Mouse (Mus musculus): ENCODE data around the gene Atp6v0d1. TPM values are rescaled to one million over a fixed set of nuclear protein-coding genes. Genes with fewer than 3 reads are reported as not detected.

Gene Atp6v0d1
- polyA plus RNA-seq, 1 experiment from 2014 or later, result 50.2 TPM

- Histone ChIP-seq H3K27ac (ENCODE audit: low read depth) (0 out of 2 replicates have a peak overlapping the region, but pooled peaks have one; percentile 55), H3K4me2 (ENCODE audit: low read depth, low read length) (peak overlapping the region; percentile 99), H3K9me3 (ENCODE audit: low read length) (no peaks in the 10 kb centered on the region), H3K27me3 (ENCODE audit: insufficient read depth, low read length) (no peaks in the 10 kb centered on the region), H3K4me3 (ENCODE audit: low read depth, low read length) (no peak overlapping the region), H3K9ac (replicated peaks) (peak overlapping the region; percentile 82), H3K36me3 (replicated peaks; ENCODE audit: insufficient read depth, low read length) (no peaks in the 10 kb centered on the region), H3K4me1 (ENCODE audit: insufficient read depth) (0 out of 2 replicates have a peak, but pooled peaks cover 3% of the 10 kb centered on the region)
- 64% methylated on average over 17 of the region's 17 CpGs for WGBS (ENCODE audit: insufficient replicate concordance)
- DNase-seq (no peak), ATAC-seq (no peak)
- TF ChIP-seq EP300 (IDR thresholded peaks at IDR 0.05; ENCODE audit: low read depth) (no peak), CTCF (IDR thresholded peaks at IDR 0.05; ENCODE audit: low read depth) (no peak)
Observed at GRCm38 (mm10) chr8:105495350-105496302, 70.2 kb downstream of the Atp6v0d1 start.

GRCm38 (mm10) chr8:105494566-105494965 lies 71.3 kb downstream of the Atp6v0d1 start:
- WGBS (ENCODE audit: insufficient replicate concordance), result 79% methylated on average over 3 of the region's 3 CpGs
- Histone ChIP-seq H3K4me2 (ENCODE audit: low read depth, low read length) (no peak overlapping the region), H3K9ac (replicated peaks) (no peak overlapping the region), H3K4me1 (ENCODE audit: insufficient read depth) (0 out of 2 replicates have a peak, but pooled peaks cover 3% of the 10 kb centered on the region), H3K27me3 (ENCODE audit: insufficient read depth, low read length) (no peaks in the 10 kb centered on the region), H3K4me3 (ENCODE audit: low read depth, low read length) (no peak overlapping the region), H3K9me3 (ENCODE audit: low read length) (no peaks in the 10 kb centered on the region), H3K27ac (ENCODE audit: low read depth) (no peak overlapping the region), H3K36me3 (replicated peaks; ENCODE audit: insufficient read depth, low read length) (no peaks in the 10 kb centered on the region)
- DNase-seq (no peak), ATAC-seq (no peak)
- TF ChIP-seq EP300 (IDR thresholded peaks at IDR 0.05; ENCODE audit: low read depth) (no peak), CTCF (IDR thresholded peaks at IDR 0.05; ENCODE audit: low read depth) (no peak)

- Histone ChIP-seq H3K9me3 (ENCODE audit: low read length) (no peaks in the 10 kb centered on the region), H3K9ac (replicated peaks) (no peak overlapping the region), H3K27ac (ENCODE audit: low read depth) (no peak overlapping the region), H3K4me2 (ENCODE audit: low read depth, low read length) (no peak overlapping the region), H3K27me3 (ENCODE audit: insufficient read depth, low read length) (no peaks in the 10 kb centered on the region), H3K4me3 (ENCODE audit: low read depth, low read length) (no peak overlapping the region), H3K36me3 (replicated peaks; ENCODE audit: insufficient read depth, low read length) (no peaks in the 10 kb centered on the region), H3K4me1 (ENCODE audit: insufficient read depth) (0 out of 2 replicates have a peak, but pooled peaks cover 3% of the 10 kb centered on the region)
- ATAC-seq (no peak), DNase-seq (no peak)
- no peak for TF ChIP-seq EP300 (IDR thresholded peaks at IDR 0.05; ENCODE audit: low read depth)
- no peak for TF ChIP-seq CTCF (IDR thresholded peaks at IDR 0.05; ENCODE audit: low read depth)
- 62% methylated on average over 3 of the region's 3 CpGs for WGBS (ENCODE audit: insufficient replicate concordance)
Observed at GRCm38 (mm10) chr8:105493495-105493894, 72.4 kb downstream of the Atp6v0d1 start.

- WGBS (ENCODE audit: insufficient replicate concordance), result 46% methylated on average over 1 of the region's 1 CpGs
- TF ChIP-seq CTCF (IDR thresholded peaks at IDR 0.05; ENCODE audit: low read depth), result no peak
- TF ChIP-seq EP300 (IDR thresholded peaks at IDR 0.05; ENCODE audit: low read depth), result no peak
- H3K9me3 ChIP-seq (ENCODE audit: low read length), result no peaks in the 10 kb centered on the region
- H3K4me3 ChIP-seq (ENCODE audit: low read depth, low read length), result no peak overlapping the region
- H3K4me2 ChIP-seq (ENCODE audit: low read depth, low read length), result no peak overlapping the region
- ATAC-seq, result no peak
- H3K27ac ChIP-seq (ENCODE audit: low read depth), result no peak overlapping the region
- no peak overlapping the region for H3K9ac ChIP-seq (replicated peaks)
- no peaks in the 10 kb centered on the region for H3K4me1 ChIP-seq (ENCODE audit: insufficient read depth)
- no peaks in the 10 kb centered on the region for H3K36me3 ChIP-seq (replicated peaks; ENCODE audit: insufficient read depth, low read length)
- DNase-seq, result no peak
- H3K27me3 ChIP-seq (ENCODE audit: insufficient read depth, low read length), result no peaks in the 10 kb centered on the region
Observed at GRCm38 (mm10) chr8:105489281-105489680, 76.6 kb downstream of the Atp6v0d1 start.

GRCm38 (mm10) chr8:105488082-105488481 lies 77.8 kb downstream of the Atp6v0d1 start:
- H3K36me3 ChIP-seq (replicated peaks; ENCODE audit: insufficient read depth, low read length), result no peaks in the 10 kb centered on the region
- no peaks in the 10 kb centered on the region for H3K27me3 ChIP-seq (ENCODE audit: insufficient read depth, low read length)
- no peaks in the 10 kb centered on the region for H3K9me3 ChIP-seq (ENCODE audit: low read length)
- no peak for ATAC-seq
- no peak for DNase-seq
- no peak overlapping the region for H3K27ac ChIP-seq (ENCODE audit: low read depth)
- H3K4me1 ChIP-seq (ENCODE audit: insufficient read depth), result no peaks in the 10 kb centered on the region
- TF ChIP-seq EP300 (IDR thresholded peaks at IDR 0.05; ENCODE audit: low read depth) (no peak), CTCF (IDR thresholded peaks at IDR 0.05; ENCODE audit: low read depth) (no peak)
- H3K9ac ChIP-seq (replicated peaks), result no peak overlapping the region
- H3K4me2 ChIP-seq (ENCODE audit: low read depth, low read length), result no peak overlapping the region
- WGBS (ENCODE audit: insufficient replicate concordance), result 67% methylated on average over 3 of the region's 3 CpGs
- H3K4me3 ChIP-seq (ENCODE audit: low read depth, low read length), result no peak overlapping the region

GRCm38 (mm10) chr8:105484392-105484791 lies 81.5 kb downstream of the Atp6v0d1 start:
- WGBS (ENCODE audit: insufficient replicate concordance), result 68% methylated on average over 2 of the region's 2 CpGs
- H3K4me2 ChIP-seq (ENCODE audit: low read depth, low read length), result no peak overlapping the region
- no peaks in the 10 kb centered on the region for H3K9me3 ChIP-seq (ENCODE audit: low read length)
- H3K4me3 ChIP-seq (ENCODE audit: low read depth, low read length), result no peak overlapping the region
- peak; percentile 52 for DNase-seq
- no peak for ATAC-seq
- no peaks in the 10 kb centered on the region for H3K4me1 ChIP-seq (ENCODE audit: insufficient read depth)
- H3K27ac ChIP-seq (ENCODE audit: low read depth), result no peak overlapping the region
- no peaks in the 10 kb centered on the region for H3K27me3 ChIP-seq (ENCODE audit: insufficient read depth, low read length)
- peak; percentile 64 for TF ChIP-seq CTCF (IDR thresholded peaks at IDR 0.05; ENCODE audit: low read depth)
- TF ChIP-seq EP300 (IDR thresholded peaks at IDR 0.05; ENCODE audit: low read depth), result no peak
- H3K36me3 ChIP-seq (replicated peaks; ENCODE audit: insufficient read depth, low read length), result no peaks in the 10 kb centered on the region
- H3K9ac ChIP-seq (replicated peaks), result no peak overlapping the region
